Mouse (Mus musculus) kidney, postnatal 0 days (tissue): ENCODE measurements at regions not wholly inside any gene's neighbourhood (a gene's known extent, or its start where the extent isn't known, plus 50 kb on each side); places are given as distances from the start of the nearest gene placed in this dataset.

Experiments used
- ATAC-seq: fragments of 200-750 bp; cut with Nextera tagmentation; replicated peaks from 2 replicates; pipeline ENCODE4 v1.8.0; 2017; ENCODE audit warnings: low read depth, moderate number of reproducible peaks, moderate TSS enrichment, moderate library complexity; ENCODE audit not compliant: low FRiP score
- DNase-seq: peaks from one replicate; pipeline ENCODE4 v3.0.0-alpha.2; 2016; ENCODE audit warnings: low spot score
- H3K27ac ChIP-seq: fragments of 300-500 bp; sonication (generic); 2 replicates; pipeline ENCODE4 v1.5.1; 2014; ENCODE audit warnings: mild to moderate bottlenecking
- H3K27me3 ChIP-seq: fragments of 300-500 bp; sonication (generic); 2 replicates; pipeline ENCODE4 v1.6.1; 2014; ENCODE audit warnings: low read length, mixed read lengths; ENCODE audit not compliant: insufficient read depth
- H3K36me3 ChIP-seq: fragments of 300-500 bp; sonication (generic); 2 replicates; pipeline ENCODE4 v1.6.1; 2014; ENCODE audit warnings: low read length, mixed read lengths; ENCODE audit not compliant: insufficient read depth
- H3K4me1 ChIP-seq: fragments of 300-500 bp; sonication (generic); replicated peaks from 2 replicates; pipeline ENCODE4 v1.6.1; 2014; ENCODE audit warnings: antibody characterized with exemption, low read length, mixed read lengths; ENCODE audit not compliant: insufficient read depth
- H3K4me2 ChIP-seq: fragments of 300-500 bp; sonication (generic); 2 replicates; pipeline ENCODE4 v1.6.1; 2014; ENCODE audit warnings: mild to moderate bottlenecking, low read length, moderate library complexity, mixed read lengths
- H3K4me3 ChIP-seq: fragments of 300-500 bp; sonication (generic); replicated peaks from 2 replicates; pipeline ENCODE4 v1.5.1; 2014; ENCODE audit warnings: low read depth, low read length
- H3K9ac ChIP-seq: fragments of 300-500 bp; sonication (generic); 2 replicates; pipeline ENCODE4 v1.6.1; 2014; ENCODE audit warnings: low read depth, low read length
- H3K9me3 ChIP-seq: fragments of 300-500 bp; sonication (generic); replicated peaks from 2 replicates; pipeline ENCODE4 v1.6.1; 2016; ENCODE audit warnings: low read length, inconsistent platforms, mixed read lengths
- CTCF ChIP-seq: IDR thresholded peaks from 2 replicates; pipeline ENCODE4 v1.5.1; 2016; ENCODE audit warnings: antibody characterized with exemption, low read depth, mild to moderate bottlenecking, moderate library complexity
- whole genome bisulfite sequencing: fragments of 180-500 bp; shearing (Covaris S2); extraction: QIAGEN DNeasy Blood & Tissue Kit; methylation state at CpG from one replicate; pipeline ENCODE4 v1.1.7; 2014; 5-methylcytosine and 5-hydroxymethylcytosine counted together

DNA sequence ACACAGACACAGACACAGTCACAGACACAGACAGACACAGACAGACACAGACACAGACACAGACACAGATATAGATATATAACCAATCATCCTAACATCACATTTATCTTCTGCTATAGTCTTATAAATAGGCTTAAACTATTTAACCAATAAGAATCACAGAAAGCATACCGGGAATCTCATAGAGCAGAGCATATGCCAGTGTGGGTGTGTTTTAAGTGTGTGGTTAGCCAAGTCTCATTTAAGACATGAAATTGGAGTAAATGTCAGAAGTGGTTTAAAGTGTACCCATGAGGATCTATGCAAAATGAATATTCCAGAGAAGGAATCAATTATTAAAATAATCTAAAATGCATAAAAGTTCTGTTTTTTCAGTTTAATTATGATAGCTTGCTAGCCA, 99.2 kb upstream of the Adamts5 start:
- no peak for TF ChIP-seq CTCF
- no peak overlapping the region for H3K27ac ChIP-seq
- WGBS: 92% methylated on average over 1 of the region's 1 CpGs
- no peak overlapping the region for H3K4me3 ChIP-seq
- no peak overlapping the region for H3K9ac ChIP-seq
- no peaks in the 10 kb centered on the region for H3K36me3 ChIP-seq
- no peak for ATAC-seq
- H3K27me3 ChIP-seq: no peaks in the 10 kb centered on the region
- DNase-seq: no peak
- H3K4me2 ChIP-seq: no peak overlapping the region
- H3K9me3 ChIP-seq: no peaks in the 10 kb centered on the region
- no peaks in the 10 kb centered on the region for H3K4me1 ChIP-seq

DNA sequence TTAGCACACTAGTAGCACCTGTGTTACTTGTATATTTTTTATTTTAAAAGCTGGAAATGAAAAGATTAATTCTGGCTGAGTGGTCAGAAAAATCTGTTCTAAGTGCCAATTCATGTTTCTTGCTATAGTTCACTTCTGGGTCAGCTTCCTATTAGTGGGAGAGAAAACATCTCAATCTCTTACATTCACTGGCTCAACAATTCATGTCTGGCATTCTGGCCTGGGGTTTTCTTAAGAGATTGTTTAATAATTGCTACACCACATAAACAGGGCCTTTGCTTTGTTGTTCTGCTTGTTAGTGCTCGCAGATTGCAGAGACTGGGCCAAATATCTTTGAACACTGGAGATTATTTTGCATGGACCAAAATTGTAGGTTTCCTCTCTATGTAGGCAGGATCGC, 84.2 kb upstream of the Adamts5 start:
- H3K27ac ChIP-seq: no peak overlapping the region
- no peak overlapping the region for H3K9ac ChIP-seq
- H3K9me3 ChIP-seq: no peaks in the 10 kb centered on the region
- ATAC-seq (no peak), DNase-seq (no peak)
- no peak for TF ChIP-seq CTCF
- no peaks in the 10 kb centered on the region for H3K4me1 ChIP-seq
- H3K4me3 ChIP-seq: no peak overlapping the region
- no peak overlapping the region for H3K4me2 ChIP-seq
- no peaks in the 10 kb centered on the region for H3K36me3 ChIP-seq
- 86% methylated on average over 2 of the region's 2 CpGs for WGBS
- H3K27me3 ChIP-seq: no peaks in the 10 kb centered on the region

DNA sequence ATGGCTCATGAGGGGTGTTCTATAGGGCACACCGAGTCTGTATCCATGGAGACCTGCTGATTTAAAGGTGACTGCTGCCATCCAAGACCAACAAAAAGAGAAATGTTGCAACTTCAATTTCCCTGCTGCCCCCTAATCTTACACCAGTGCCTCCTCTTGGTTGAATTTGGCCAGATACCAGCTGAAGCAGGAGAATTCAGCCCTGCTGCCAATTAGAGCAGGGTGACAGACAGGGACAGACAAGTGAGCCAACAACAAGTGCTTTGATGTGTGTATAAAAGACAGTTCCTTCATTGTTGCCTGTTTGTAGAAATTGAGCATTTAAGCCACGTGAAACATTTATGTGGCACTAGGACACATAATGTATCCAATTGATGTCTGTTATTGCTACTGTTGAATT, 75.5 kb upstream of the Adamts5 start:
- ATAC-seq (no peak), DNase-seq (no peak)
- WGBS: 69% methylated on average over 2 of the region's 2 CpGs
- Histone ChIP-seq H3K9me3 (no peaks in the 10 kb centered on the region), H3K36me3 (no peaks in the 10 kb centered on the region), H3K9ac (no peak overlapping the region), H3K4me1 (no peaks in the 10 kb centered on the region), H3K27me3 (no peaks in the 10 kb centered on the region), H3K4me2 (no peak overlapping the region), H3K27ac (no peak overlapping the region), H3K4me3 (no peak overlapping the region)
- no peak for TF ChIP-seq CTCF

DNA sequence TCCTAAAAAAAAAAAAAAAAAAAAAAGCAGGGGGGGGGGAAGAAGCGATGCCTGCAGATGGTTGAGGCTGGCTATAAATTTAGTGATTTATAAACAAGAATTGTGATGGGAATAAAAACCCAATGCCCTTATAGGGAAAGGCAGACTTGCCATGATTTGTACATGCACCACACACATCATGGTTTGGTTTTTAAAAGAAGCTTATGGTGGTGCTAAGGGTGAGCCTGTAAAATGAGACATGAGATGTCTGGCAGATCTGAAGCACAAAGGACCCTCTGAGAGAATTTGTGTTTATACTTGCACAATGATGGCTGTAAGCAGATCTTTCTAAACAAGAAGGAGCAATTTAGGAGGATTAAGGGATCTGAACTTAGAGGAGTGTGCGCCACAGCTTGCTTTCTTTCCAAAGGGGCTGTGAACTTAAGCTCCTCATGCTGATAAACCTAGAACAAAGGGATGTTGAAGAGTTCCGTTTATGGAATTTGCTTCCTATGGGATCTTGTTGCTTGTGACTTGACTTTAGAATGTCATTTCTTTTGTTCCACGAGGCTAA, 65.3 kb upstream of the Adamts5 start:
- WGBS: 51% methylated on average over 4 of the region's 4 CpGs
- no peak for DNase-seq
- H3K9me3 ChIP-seq: no peaks in the 10 kb centered on the region
- no peak for ATAC-seq
- H3K27me3 ChIP-seq: no peaks in the 10 kb centered on the region
- H3K4me3 ChIP-seq: no peak overlapping the region
- H3K36me3 ChIP-seq: no peaks in the 10 kb centered on the region
- no peaks in the 10 kb centered on the region for H3K4me1 ChIP-seq
- no peak overlapping the region for H3K9ac ChIP-seq
- no peak overlapping the region for H3K27ac ChIP-seq
- H3K4me2 ChIP-seq: no peak overlapping the region
- no peak for TF ChIP-seq CTCF

DNA sequence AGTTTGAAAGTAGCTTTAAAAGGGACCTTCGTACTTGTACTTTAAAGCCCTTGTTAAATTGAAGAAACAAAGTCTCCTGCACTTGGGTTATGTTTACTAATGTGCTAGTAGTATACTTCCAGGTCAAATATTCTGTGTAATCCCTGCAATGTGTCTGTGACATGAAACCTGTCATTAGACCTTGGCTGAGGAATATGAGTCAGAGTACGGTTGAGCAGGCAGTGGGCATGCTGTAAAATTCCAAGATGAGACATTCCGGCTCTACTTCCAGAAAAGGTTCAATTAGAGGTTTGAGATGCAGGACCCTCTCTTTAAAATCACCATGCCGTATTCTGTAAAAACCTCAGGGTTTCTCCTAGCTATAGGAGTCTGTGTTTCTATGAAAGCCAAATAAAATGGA, 64.6 kb upstream of the Adamts5 start:
- WGBS: 73% methylated on average over 4 of the region's 4 CpGs
- TF ChIP-seq CTCF: no peak
- H3K9ac ChIP-seq: no peak overlapping the region
- H3K4me3 ChIP-seq: no peak overlapping the region
- H3K27me3 ChIP-seq: no peaks in the 10 kb centered on the region
- no peaks in the 10 kb centered on the region for H3K9me3 ChIP-seq
- no peak overlapping the region for H3K27ac ChIP-seq
- no peaks in the 10 kb centered on the region for H3K4me1 ChIP-seq
- no peak overlapping the region for H3K4me2 ChIP-seq
- ATAC-seq (no peak), DNase-seq (no peak)
- H3K36me3 ChIP-seq: no peaks in the 10 kb centered on the region

DNA sequence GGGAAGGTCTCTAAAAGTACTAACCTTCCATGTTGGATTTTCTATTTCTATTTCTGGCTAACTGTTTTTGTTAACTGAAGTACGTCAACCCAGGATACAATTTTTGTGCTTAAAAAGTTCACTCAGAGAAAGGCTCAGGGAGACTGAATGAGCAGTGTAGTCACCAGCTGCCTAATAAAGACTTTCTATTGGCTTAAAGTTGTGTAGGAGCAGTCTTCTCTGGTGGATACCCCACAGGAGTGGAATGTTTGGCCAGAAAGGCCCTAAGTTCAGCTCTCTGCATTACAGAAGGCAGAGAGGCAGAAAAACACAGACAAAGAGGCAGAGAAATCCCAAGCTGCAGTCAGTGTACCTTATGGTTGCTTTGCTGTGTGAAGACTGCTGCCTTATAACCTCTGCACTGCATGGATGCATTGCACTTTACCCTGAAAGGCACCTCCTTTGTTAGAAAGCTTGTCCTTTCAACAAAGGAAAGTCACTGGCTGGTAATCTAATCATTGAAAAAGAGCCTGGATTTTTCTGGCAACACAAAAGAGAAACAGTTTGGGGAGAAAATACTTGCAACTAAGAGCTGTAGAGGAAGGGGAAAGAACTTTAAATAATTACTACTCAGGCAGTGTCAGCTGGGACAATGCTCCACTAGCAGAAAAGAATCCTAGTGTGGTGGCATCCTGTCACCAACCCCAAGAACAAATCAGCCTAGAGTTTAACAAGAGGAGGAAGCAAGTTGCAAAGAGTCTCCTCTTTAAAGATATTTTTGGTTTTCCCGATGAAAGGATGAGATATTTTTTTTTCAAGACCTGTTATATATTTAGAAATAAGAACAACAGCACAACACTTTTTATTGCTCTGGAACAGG, 63.0 kb upstream of the Adamts5 start:
- Histone ChIP-seq H3K9ac (no peak overlapping the region), H3K4me2 (no peak overlapping the region), H3K9me3 (no peaks in the 10 kb centered on the region), H3K27me3 (no peaks in the 10 kb centered on the region), H3K27ac (peak overlapping the region; percentile 55), H3K4me3 (no peak overlapping the region), H3K4me1 (no peaks in the 10 kb centered on the region), H3K36me3 (no peaks in the 10 kb centered on the region)
- no peak for ATAC-seq
- 79% methylated on average over 2 of the region's 2 CpGs for WGBS
- peak; percentile 37 for DNase-seq
- TF ChIP-seq CTCF: no peak
